Mouse (Mus musculus) neural tube, embryonic 15.5 days (tissue): ENCODE results near the gene Fads6. TPM values are rescaled to one million over a fixed set of nuclear protein-coding genes. Genes with fewer than 3 reads are reported as not detected.

Source experiments
- ATAC-seq: fragments of 200-750 bp; cut with Nextera tagmentation; 2 replicates; pipeline ENCODE4 v1.8.0; 2017; ENCODE audit warnings: mild to moderate bottlenecking, moderate TSS enrichment, moderate library complexity; ENCODE audit not compliant: low FRiP score
- H3K27ac ChIP-seq: fragments of 300-500 bp; sonication (generic); replicated peaks from 2 replicates; pipeline ENCODE4 v1.5.1; 2015; ENCODE audit warnings: mild to moderate bottlenecking, inconsistent platforms
- H3K27me3 ChIP-seq: fragments of 300-500 bp; sonication (generic); replicated peaks from 2 replicates; pipeline ENCODE4 v1.6.1; 2015; ENCODE audit warnings: inconsistent platforms
- H3K36me3 ChIP-seq: fragments of 300-500 bp; sonication (generic); 2 replicates; pipeline ENCODE4 v1.6.1; 2015; ENCODE audit warnings: inconsistent platforms
- H3K4me1 ChIP-seq: fragments of 300-500 bp; sonication (generic); 2 replicates; pipeline ENCODE4 v1.6.1; 2015; ENCODE audit warnings: inconsistent platforms
- H3K4me2 ChIP-seq: fragments of 300-500 bp; sonication (generic); 2 replicates; pipeline ENCODE4 v1.6.1; 2015; ENCODE audit warnings: inconsistent platforms, mild to moderate bottlenecking, moderate library complexity
- H3K4me3 ChIP-seq: fragments of 300-500 bp; sonication (generic); replicated peaks from 2 replicates; pipeline ENCODE4 v1.5.1; 2015; ENCODE audit warnings: mild to moderate bottlenecking, inconsistent platforms
- H3K9ac ChIP-seq: fragments of 300-500 bp; sonication (generic); replicated peaks from 2 replicates; pipeline ENCODE4 v1.6.1; 2015; ENCODE audit warnings: mild to moderate bottlenecking, inconsistent platforms
- H3K9me3 ChIP-seq: fragments of 300-500 bp; sonication (generic); replicated peaks from 2 replicates; pipeline ENCODE4 v1.6.1; 2016; ENCODE audit warnings: inconsistent platforms
- WGBS: fragments of 180-500 bp; shearing (Covaris S2); methylation state at CpG from one replicate; pipeline ENCODE4 v1.1.7; 2015; ENCODE audit warnings: mixed read lengths; 5-methylcytosine and 5-hydroxymethylcytosine counted together
- polyA plus RNA-seq: library from polyadenylated mRNA; unstranded; fragments of >200 nt; fragmentation: Nextera tagmentation; extraction: Ambion mirVana; gene quantifications from 2 replicates; pipeline ENCODE4 v1.2.1, GENCODE M21; 2015

Gene Fads6
- polyA plus RNA-seq, 1 experiment from 2014 or later = 2.1 TPM

DNA sequence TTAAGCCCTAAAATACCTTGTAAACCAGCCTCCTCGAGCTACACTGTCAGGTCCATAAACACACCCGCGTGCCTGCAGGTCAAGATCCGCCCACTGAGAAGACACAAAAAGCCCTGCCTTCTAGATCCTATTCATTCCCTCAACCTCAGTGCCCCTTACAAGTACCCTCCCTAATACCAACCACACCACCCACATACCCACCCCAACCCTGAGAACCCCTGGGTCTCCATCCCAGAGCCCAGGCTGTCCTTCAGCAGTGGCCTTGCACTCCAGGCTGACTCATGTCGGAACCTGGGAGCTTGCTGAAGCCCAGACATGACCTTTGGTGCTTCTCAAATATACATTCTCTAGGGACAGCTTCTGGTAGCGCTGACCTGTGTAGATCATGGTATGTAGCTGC is 22.7 kb downstream of the Fads6 start:
- Histone ChIP-seq H3K4me3 (no peak overlapping the region), H3K36me3 (0 out of 2 replicates have a peak, but pooled peaks cover 5% of the 10 kb centered on the region), H3K27me3 (peaks cover under 1% of the 10 kb centered on the region; the same call in 1 of the 2 replicates), H3K4me1 (peaks cover 30% of the 10 kb centered on the region), H3K9me3 (no peaks in the 10 kb centered on the region), H3K27ac (no peak overlapping the region), H3K4me2 (no peak overlapping the region; the same call in 1 of the 2 replicates), H3K9ac (no peak overlapping the region)
- WGBS = 83% methylated on average over 6 of the region's 6 CpGs
- no peak for ATAC-seq

DNA sequence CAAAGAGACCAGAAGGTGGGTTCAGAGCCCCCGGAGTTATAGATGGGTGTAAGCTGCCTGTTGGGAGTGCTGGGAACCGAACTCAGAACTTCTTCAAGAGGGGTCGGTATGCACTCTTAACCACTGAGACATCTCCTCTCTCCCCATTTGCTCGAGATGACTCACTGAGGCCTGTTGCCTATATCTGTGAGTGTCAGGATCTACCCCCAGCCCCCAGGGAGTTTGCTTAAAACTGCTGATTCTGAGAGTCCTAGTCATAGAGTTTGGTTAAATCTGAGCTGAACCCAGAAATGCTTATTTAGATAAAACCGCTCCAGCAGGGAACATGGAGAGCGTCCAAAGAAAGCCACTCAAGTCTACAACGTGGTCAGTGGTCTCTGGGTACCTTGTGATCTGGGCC is 23.3 kb downstream of the Fads6 start:
- Histone ChIP-seq H3K4me1 (peaks cover 30% of the 10 kb centered on the region), H3K9me3 (no peaks in the 10 kb centered on the region), H3K9ac (no peak overlapping the region), H3K4me3 (no peak overlapping the region), H3K27me3 (peaks cover 6% of the 10 kb centered on the region), H3K4me2 (no peak overlapping the region), H3K27ac (no peak overlapping the region), H3K36me3 (peaks cover 8% of the 10 kb centered on the region)
- 89% methylated on average over 7 of the region's 7 CpGs for WGBS
- no peak for ATAC-seq

DNA sequence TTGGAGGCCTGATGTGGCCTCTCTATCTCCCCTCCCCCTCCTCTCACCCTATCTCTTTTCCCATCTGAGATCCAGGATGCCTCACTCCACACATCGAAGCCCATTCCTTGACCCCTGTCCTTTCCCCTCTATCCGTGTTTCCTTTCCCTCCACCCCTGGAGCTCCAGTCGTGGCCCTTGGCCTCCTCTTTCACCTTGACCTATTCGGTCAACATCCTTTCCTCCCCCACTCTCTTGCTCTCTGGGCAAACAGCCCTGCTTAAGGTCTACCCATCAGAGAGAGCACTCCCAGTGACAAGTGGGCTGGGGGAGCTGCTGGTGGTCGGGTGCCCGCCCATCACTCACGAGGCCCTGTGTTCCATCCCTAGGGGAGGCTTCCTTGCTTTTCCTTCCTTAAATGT is 23.7 kb downstream of the Fads6 start:
- Histone ChIP-seq H3K36me3 (peaks cover 13% of the 10 kb centered on the region), H3K4me3 (no peak overlapping the region), H3K27me3 (peaks cover 11% of the 10 kb centered on the region), H3K9me3 (no peaks in the 10 kb centered on the region), H3K4me1 (peaks cover 30% of the 10 kb centered on the region), H3K4me2 (no peak overlapping the region), H3K27ac (no peak overlapping the region), H3K9ac (no peak overlapping the region)
- WGBS = 75% methylated on average over 7 of the region's 7 CpGs
- ATAC-seq = no peak

DNA sequence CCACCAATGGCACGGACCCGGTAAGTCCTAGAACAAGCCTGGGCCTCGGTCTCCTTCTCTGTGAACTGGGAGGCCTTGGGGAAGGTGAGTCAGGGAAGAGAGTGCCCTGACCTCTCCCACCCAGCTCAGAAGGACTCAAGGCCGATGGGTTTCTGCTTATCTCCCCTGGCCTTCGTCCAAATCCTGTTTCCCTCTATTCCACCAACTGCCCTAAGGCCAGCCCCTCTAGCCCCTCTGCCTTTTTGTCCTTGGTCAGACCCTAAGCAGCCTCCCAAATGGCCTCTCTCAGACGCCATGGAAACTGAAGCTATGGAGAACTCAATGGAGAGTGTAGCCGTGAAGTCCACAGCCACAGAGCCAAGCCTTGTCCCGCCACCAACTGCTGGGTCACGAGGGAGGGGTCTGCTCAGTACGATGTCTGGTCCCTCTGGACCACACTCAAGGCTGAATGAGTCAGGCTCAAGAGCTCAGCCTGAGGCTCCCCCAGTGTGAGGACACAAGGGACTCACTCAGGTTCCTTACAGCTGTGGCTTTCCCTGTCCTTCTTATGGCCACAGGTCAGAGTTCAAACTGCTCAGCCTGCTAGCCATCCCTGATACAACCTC is 24.5 kb downstream of the Fads6 start:
- H3K9me3 ChIP-seq = no peaks in the 10 kb centered on the region
- ATAC-seq = no peak
- no peak overlapping the region for H3K4me3 ChIP-seq
- no peak overlapping the region for H3K4me2 ChIP-seq
- no peak overlapping the region for H3K9ac ChIP-seq
- H3K27ac ChIP-seq = no peak overlapping the region
- H3K4me1 ChIP-seq = peaks cover 28% of the 10 kb centered on the region
- H3K36me3 ChIP-seq = peaks cover 20% of the 10 kb centered on the region
- H3K27me3 ChIP-seq = peaks cover 18% of the 10 kb centered on the region
- WGBS = 74% methylated on average over 10 of the region's 10 CpGs

DNA sequence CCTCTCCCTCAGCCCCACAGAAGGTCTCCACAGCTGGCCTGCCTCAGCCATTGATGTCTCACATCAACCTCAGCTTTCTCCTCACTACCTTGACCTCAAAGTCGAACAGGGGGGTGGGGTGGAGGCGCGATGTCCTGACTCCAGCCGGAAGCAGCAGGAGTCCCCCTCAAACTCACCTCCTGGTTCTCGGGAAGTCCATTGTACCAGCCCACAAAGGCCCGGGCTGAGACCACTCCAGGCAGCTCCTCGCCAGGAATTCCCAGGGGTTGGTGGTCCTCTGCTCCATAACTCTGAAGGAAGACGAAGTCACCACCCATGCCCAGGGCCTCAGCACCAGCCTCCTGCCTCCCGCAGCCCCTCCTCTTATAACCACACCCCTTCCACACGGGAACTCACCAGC is 26.0 kb downstream of the Fads6 start:
- WGBS = 81% methylated on average over 10 of the region's 10 CpGs
- Histone ChIP-seq H3K9me3 (no peaks in the 10 kb centered on the region), H3K27ac (no peak overlapping the region), H3K4me1 (peaks cover 30% of the 10 kb centered on the region), H3K9ac (no peak overlapping the region), H3K27me3 (peaks cover 33% of the 10 kb centered on the region), H3K4me2 (no peak overlapping the region), H3K4me3 (no peak overlapping the region), H3K36me3 (peaks cover 22% of the 10 kb centered on the region)
- ATAC-seq = no peak

DNA sequence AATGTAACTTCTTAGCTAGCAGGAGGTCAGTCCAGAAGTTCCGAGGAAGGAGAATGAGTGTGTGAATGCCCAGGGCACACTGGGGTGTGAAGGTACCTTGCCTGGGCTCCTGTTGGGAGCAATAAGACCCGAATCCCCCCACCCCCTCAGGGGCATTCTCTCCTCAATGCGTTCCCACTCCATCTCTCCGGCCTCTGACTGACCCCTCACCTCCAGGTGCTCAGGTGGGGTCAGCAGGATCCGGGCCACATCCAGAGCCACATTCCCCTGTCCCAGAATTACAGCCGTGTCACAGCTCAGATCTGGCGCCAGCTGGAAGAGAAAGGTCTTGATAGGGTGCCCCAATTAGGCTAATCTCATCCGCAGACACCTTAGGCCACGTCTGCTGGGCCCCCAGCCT is 26.4 kb downstream of the Fads6 start:
- Histone ChIP-seq H3K4me1 (peaks cover 30% of the 10 kb centered on the region), H3K27me3 (peaks cover 38% of the 10 kb centered on the region), H3K4me2 (no peak overlapping the region), H3K27ac (no peak overlapping the region), H3K9me3 (no peaks in the 10 kb centered on the region), H3K36me3 (peaks cover 22% of the 10 kb centered on the region), H3K9ac (no peak overlapping the region), H3K4me3 (no peak overlapping the region)
- no peak for ATAC-seq
- WGBS = 85% methylated on average over 9 of the region's 9 CpGs

DNA sequence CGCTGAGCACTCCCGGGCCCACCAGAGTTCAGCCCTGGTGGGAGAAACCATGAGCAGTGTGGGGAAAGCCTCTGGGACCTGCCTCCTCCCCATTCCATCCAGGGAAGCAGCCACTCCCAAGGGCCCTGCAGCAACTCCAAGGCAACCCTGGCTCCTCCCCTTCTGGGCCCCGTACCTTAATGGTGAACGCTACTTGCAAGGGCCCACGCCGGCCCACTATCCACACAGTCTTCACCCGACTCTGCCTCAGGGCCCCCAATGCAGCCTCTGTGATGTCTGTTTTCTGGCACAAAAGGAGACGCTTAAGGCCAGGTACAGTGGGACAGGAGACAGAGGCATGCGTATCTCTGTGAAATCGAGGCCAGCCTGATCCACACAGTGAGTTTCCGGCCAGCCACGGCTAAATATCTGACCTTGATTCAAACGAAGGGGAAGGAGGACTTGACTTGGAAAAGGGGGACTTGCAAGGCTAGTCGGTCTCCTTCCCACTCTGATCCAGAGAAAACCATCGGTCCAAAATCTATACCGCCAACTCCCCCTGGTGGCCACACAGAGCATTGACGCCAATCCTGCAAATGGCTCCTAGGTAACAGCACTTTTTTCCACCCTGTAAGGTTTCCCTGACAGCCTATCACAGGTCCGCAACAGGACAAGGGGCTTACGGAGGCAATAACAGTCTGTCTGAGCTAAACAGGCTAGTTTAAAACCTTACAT is 27.2 kb downstream of the Fads6 start:
- Histone ChIP-seq H3K9ac (no peak overlapping the region), H3K36me3 (peaks cover 22% of the 10 kb centered on the region), H3K27me3 (peaks cover 45% of the 10 kb centered on the region), H3K27ac (no peak overlapping the region), H3K4me1 (peaks cover 30% of the 10 kb centered on the region), H3K4me2 (no peak overlapping the region), H3K9me3 (no peaks in the 10 kb centered on the region), H3K4me3 (no peak overlapping the region)
- ATAC-seq = no peak
- WGBS = 32% methylated on average over 18 of the region's 19 CpGs

DNA sequence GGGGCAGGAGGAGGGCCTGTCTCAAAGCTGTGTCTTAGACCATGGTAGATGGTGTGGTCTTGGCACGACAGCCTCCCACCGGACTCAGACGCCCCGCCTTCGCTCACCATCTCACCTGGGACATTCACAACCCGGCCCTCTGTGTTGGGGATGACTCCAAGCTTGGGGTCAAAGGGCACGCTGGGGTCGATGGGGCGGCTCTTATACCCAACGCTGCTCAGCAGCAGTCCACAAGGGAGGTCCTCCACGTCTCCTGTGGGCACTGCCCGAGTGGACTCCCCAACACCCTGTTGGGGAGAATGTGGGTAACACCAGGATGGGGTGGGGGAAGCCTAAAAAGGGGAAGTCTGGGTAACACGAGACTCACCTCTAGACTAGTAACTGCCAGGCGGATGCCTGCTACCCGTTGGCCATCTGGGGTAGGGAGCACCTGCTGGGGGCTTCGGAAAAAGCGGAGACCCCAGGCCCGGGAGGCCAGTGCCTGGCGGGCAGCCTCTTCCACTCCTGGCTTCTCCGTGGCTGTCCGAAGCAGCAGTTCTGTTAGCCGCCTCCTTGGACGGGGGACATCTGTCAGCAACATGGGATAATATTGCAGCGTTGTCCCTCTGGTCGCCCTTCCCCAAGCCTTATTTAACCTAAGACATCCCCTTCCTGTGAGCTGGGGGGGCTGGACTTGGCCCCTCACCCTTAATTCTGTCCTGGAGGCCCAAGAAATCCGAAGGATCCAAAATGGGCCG is 28.0 kb downstream of the Fads6 start:
- 95% methylated on average over 27 of the region's 27 CpGs for WGBS
- Histone ChIP-seq H3K36me3 (peaks cover 22% of the 10 kb centered on the region), H3K4me2 (no peak overlapping the region), H3K4me3 (no peak overlapping the region), H3K27me3 (peaks cover 53% of the 10 kb centered on the region), H3K27ac (no peak overlapping the region), H3K4me1 (peaks cover 28% of the 10 kb centered on the region), H3K9ac (no peak overlapping the region), H3K9me3 (no peaks in the 10 kb centered on the region)
- no peak for ATAC-seq

DNA sequence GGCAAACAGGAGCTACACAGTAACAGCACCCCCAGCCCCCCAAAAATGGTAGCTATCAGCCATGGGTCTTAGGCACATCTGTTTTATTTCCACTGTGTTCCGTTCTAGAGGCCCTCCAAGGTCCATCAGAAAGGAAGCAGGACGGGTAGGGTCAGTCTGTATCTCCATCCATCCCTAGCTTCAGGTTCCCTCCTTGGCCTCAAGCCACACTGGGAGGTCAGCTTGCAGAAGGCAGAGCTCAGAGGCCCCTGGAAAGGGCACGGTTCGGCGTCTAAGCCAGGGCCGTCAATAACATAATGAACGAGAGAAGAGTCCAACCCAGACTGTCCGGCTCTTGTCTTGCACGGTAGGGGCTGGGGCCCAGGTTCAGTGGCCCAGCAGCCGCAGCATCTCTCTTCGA is 29.5 kb downstream of the Fads6 start:
- no peak for ATAC-seq
- Histone ChIP-seq H3K36me3 (peaks cover 22% of the 10 kb centered on the region), H3K4me1 (peaks cover 26% of the 10 kb centered on the region), H3K9me3 (no peaks in the 10 kb centered on the region), H3K27me3 (peaks cover 68% of the 10 kb centered on the region), H3K4me2 (no peak overlapping the region), H3K4me3 (no peak overlapping the region), H3K27ac (no peak overlapping the region), H3K9ac (no peak overlapping the region)
- WGBS = 67% methylated on average over 11 of the region's 11 CpGs

DNA sequence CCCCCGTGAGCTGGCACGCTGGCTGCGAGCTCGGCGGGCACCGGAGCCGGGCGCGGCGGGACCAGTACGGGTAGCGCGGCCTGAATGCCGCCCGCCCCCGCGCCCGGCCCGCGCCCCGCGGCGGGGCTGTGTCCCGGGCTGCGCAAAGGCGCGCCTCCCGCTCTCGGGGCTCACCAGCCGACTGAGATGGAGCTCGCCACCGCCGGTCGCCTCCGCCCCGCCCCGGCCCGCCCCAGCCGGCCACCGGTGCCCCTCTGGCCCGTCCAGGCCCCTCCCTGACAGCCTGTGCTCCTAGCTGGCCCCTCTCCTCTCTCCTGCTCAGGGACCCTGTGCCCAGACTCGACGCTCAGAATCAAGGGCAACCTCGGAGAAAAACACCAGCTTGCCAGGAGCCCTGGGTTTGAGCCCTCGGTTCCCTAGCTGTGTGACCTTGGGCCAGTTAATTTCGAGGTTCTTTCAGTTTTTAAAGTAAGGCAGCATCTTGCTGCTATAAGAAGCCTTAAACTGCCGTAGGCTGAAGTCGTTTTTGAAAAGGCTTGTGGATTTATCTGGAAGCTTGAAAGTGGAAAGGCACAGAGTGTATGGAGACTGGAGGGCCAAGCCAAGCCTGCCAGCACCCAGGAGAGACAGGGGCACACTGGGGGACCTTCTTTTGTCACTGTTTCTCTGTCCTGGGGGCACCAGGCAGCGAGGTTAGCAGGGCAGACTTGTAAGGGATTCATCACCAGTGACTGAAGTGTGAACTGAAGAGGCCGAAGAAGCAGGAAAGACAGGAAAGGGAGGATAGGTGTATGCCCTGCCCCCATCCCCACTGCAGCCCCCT is 30.2 kb downstream of the Fads6 start, which contains the start of gene Grin2c:
TSS of gene Grin2c (minus strand) at position 183 of the 823 bp plus-strand sequence.
- Histone ChIP-seq H3K9ac (peak within 1 kb of the TSS; percentile 34), H3K9me3 (no peaks in the 10 kb centered on the region)

DNA sequence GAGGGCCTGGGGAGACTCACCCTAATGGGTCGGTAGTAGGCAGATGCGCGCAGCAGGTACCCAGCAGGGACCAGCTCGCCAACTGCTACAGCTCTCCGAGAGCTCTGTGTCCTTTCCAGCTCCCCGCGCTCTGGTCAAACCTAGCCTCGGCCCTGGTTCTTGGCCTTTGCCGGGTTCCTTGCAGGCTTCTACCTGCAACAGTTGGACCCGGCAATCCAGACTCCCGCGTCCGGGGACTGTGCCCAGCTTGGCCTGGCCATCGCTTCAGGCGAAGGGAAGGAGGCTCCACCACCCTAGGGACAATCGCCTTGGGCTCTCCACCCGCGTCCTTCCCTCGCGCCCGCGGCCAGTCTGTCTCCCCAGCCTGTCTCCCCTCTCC is 31.1 kb downstream of the Fads6 start:
- ATAC-seq = no peak
- peaks cover 26% of the 10 kb centered on the region for H3K4me1 ChIP-seq
- H3K27ac ChIP-seq = no peak overlapping the region
- H3K36me3 ChIP-seq = peaks cover 17% of the 10 kb centered on the region
- no peaks in the 10 kb centered on the region for H3K9me3 ChIP-seq
- 2% methylated on average over 22 of the region's 22 CpGs for WGBS
- H3K27me3 ChIP-seq = peaks cover 84% of the 10 kb centered on the region
- H3K4me2 ChIP-seq = peak overlapping the region; percentile 64
- no peak overlapping the region for H3K9ac ChIP-seq
- H3K4me3 ChIP-seq = peak overlapping the region; percentile 34

More for the DNA sequence above, 30.2 kb downstream of the Fads6 start, which contains the start of gene Grin2c:
- Histone ChIP-seq H3K4me3 (peak within 1 kb of the TSS; percentile 34), H3K4me1 (peaks cover 26% of the 10 kb centered on the region), H3K36me3 (peaks cover 21% of the 10 kb centered on the region), H3K27me3 (peaks cover 75% of the 10 kb centered on the region), H3K4me2 (peak within 1 kb of the TSS; percentile 64), H3K27ac (no peak within 1 kb of the TSS)
- 8% methylated on average over 43 of the region's 50 CpGs for WGBS
- ATAC-seq = no peak
